Comparison of ENCODE assay signal across 25 mouse cellular contexts in the genomic region with DNA sequence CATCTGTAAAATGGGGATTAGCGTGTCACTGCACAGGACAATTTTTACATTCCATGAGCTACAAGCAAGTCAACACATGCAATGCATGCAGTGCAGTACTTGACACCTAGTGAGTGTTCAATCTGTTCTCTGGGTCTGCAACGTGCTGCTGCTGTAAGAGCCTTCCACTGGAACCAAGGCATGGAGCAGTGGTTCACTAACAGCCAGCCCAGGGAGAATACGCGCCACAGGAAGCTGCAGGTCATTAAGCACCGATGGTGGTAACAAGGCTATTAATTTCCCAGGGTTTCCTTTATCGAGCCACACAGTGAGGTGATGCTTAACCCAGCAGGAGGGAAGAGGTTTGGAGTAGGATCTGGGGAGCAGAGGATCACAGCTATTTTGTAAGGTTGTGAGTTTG. TPM values are rescaled to one million over a fixed set of nuclear protein-coding genes. Genes with fewer than 3 reads are reported as not detected.
"Had no signal": no experiment of that assay in that cellular context is flagged by ENCODE, and none has a peak within 500 bp of the region (broad histone marks: within the 10 kb centered on the region; RNA-seq: fewer than 3 reads in every experiment).

No protein-coding gene starts in this region.

- H3K27ac ChIP-seq: gastrocnemius, adult 2 months; heart, embryonic 10.5 days; hindbrain, embryonic 10.5 days; hindbrain, embryonic 12.5 days; hindbrain, embryonic 14.5 days; intestine, embryonic 15.5 days; layer of hippocampus, adult 2 months; left cerebral cortex, adult 2 months; limb, embryonic 13.5 days; limb, embryonic 15.5 days; liver, embryonic 12.5 days; liver, embryonic 14.5 days had no signal

- H3K4me1 ChIP-seq: hindbrain, embryonic 12.5 days; intestine, embryonic 15.5 days; limb, embryonic 13.5 days; limb, embryonic 15.5 days; liver, embryonic 12.5 days had no signal

- ATAC-seq: hindbrain, embryonic 16.5 days; inflammation-experienced regulatory T-cells, adult 6 months; intestine, embryonic 15.5 days; intestine, postnatal 0 days; liver, embryonic 12.5 days had no signal

- H3K4me2 ChIP-seq: heart, embryonic 12.5 days; hindbrain, embryonic 12.5 days; hindbrain, embryonic 14.5 days; intestine, embryonic 15.5 days; limb, embryonic 13.5 days; limb, embryonic 15.5 days; liver, embryonic 12.5 days had no signal

- DNase-seq: gastrocnemius, adult 2 months; gastrocnemius, postnatal 10 days; gastrocnemius, postnatal 25 days; heart, postnatal 10 days; heart, postnatal 4 days; kidney, adult 18-20 months; kidney, adult 9 months; kidney, postnatal 10 days; kidney, postnatal 36 days had no signal

- H3K27me3 ChIP-seq: hindbrain, embryonic 12.5 days; intestine, embryonic 15.5 days; limb, embryonic 13.5 days; limb, embryonic 15.5 days; liver, embryonic 12.5 days had no signal

- H3K4me3 ChIP-seq: gastrocnemius, adult 2 months; heart, embryonic 10.5 days; heart, embryonic 12.5 days; hindbrain, embryonic 10.5 days; hindbrain, embryonic 12.5 days; intestine, embryonic 15.5 days; layer of hippocampus, adult 2 months; left cerebral cortex, adult 2 months; limb, embryonic 13.5 days; limb, embryonic 15.5 days; liver, embryonic 12.5 days had no signal

- H3K9ac ChIP-seq: heart, embryonic 12.5 days; hindbrain, embryonic 12.5 days; hindbrain, embryonic 14.5 days; intestine, embryonic 15.5 days; limb, embryonic 13.5 days; limb, embryonic 15.5 days; liver, embryonic 12.5 days; liver, embryonic 14.5 days had no signal

- H3K9me3 ChIP-seq: heart, embryonic 10.5 days; heart, embryonic 12.5 days; hindbrain, embryonic 10.5 days; hindbrain, embryonic 12.5 days; intestine, embryonic 15.5 days; limb, embryonic 13.5 days; limb, embryonic 15.5 days; liver, embryonic 12.5 days had no signal

- H3K36me3 ChIP-seq: heart, embryonic 10.5 days; heart, embryonic 12.5 days; hindbrain, embryonic 10.5 days; hindbrain, embryonic 12.5 days; intestine, embryonic 15.5 days; limb, embryonic 13.5 days; limb, embryonic 15.5 days; liver, embryonic 12.5 days had no signal

RNA-seq across cellular contexts. Expression of gene Dab1, which starts 36.6 kb away (rescaled TPM):
- total RNA-seq: granulocyte monocyte progenitor cell, adult 5-6 weeks had no signal
- polyA plus RNA-seq: inflammation-experienced regulatory T-cells, adult 6 months had no signal
